Mouse (Mus musculus) limb, embryonic 15.5 days (tissue): Measurements from ENCODE around the gene Nabp1. TPM values are rescaled to one million over a fixed set of nuclear protein-coding genes. Genes with fewer than 3 reads are reported as not detected.

Experiments used
- ATAC-seq: fragments of 200-750 bp; cut with Nextera tagmentation; 2 replicates; pipeline ENCODE4 v1.8.0; 2017; ENCODE audit warnings: low read depth, moderate TSS enrichment; ENCODE audit not compliant: insufficient number of reproducible peaks, low FRiP score, low TSS enrichment
- H3K27ac ChIP-seq: fragments of 300-500 bp; sonication (generic); 2 replicates; pipeline ENCODE4 v1.5.1; 2015; ENCODE audit warnings: moderate library complexity, mild to moderate bottlenecking, inconsistent platforms
- H3K27me3 ChIP-seq: fragments of 300-500 bp; sonication (generic); 2 replicates; pipeline ENCODE4 v1.6.1; 2015; ENCODE audit warnings: inconsistent platforms
- H3K36me3 ChIP-seq: fragments of 300-500 bp; sonication (generic); 2 replicates; pipeline ENCODE4 v1.6.1; 2015; ENCODE audit warnings: inconsistent platforms
- H3K4me1 ChIP-seq: fragments of 300-500 bp; sonication (generic); 2 replicates; pipeline ENCODE4 v1.6.1; 2015; ENCODE audit warnings: inconsistent platforms
- H3K4me2 ChIP-seq: fragments of 300-500 bp; sonication (generic); 2 replicates; pipeline ENCODE4 v1.6.1; 2015; ENCODE audit warnings: mild to moderate bottlenecking, inconsistent platforms
- H3K4me3 ChIP-seq: fragments of 300-500 bp; sonication (generic); 2 replicates; pipeline ENCODE4 v1.5.1; 2015; ENCODE audit warnings: mild to moderate bottlenecking, inconsistent platforms
- H3K9ac ChIP-seq: fragments of 300-500 bp; sonication (generic); 2 replicates; pipeline ENCODE4 v1.6.1; 2015; ENCODE audit warnings: inconsistent platforms
- H3K9me3 ChIP-seq: fragments of 300-500 bp; sonication (generic); 2 replicates; pipeline ENCODE4 v1.6.1; 2016; ENCODE audit warnings: inconsistent platforms
- WGBS: fragments of 180-500 bp; shearing (Covaris S2); methylation state at CpG from one replicate; pipeline ENCODE4 v1.1.7; 2015; 5-methylcytosine and 5-hydroxymethylcytosine counted together
- polyA plus RNA-seq: library from polyadenylated mRNA; unstranded; fragments of >200 nt; fragmentation: Nextera tagmentation; extraction: Ambion mirVana; gene quantifications from 2 replicates; pipeline ENCODE4 v1.2.1, GENCODE M21; 2015

The Nabp1 gene
- polyA plus RNA-seq, 1 experiment from 2014 or later = 12.2 TPM

DNA sequence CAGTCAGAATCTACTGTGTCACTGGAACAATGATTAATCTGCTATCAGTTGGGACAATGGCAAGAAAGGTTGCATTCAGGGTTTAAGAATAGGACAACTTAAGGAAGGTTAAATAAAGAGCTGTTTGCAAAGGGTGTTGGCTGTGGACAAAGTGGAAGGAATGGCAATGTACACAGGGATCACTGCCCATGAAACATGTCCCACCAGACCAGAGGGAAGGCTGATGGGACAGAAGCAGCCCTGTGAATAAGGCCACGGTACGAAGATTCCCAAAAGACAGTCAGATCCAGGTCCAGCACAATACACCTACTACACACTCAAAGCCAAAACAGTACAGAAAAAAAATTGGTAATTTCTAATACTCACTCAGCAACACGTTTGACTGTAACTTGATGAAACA, 30.3 kb upstream of the Nabp1 start:
- Histone ChIP-seq H3K4me2 (no peak overlapping the region), H3K4me3 (no peak overlapping the region), H3K27me3 (no peaks in the 10 kb centered on the region), H3K9ac (no peak overlapping the region), H3K27ac (no peak overlapping the region), H3K9me3 (no peaks in the 10 kb centered on the region), H3K4me1 (no peaks in the 10 kb centered on the region), H3K36me3 (no peaks in the 10 kb centered on the region)
- WGBS = 66% methylated on average over 3 of the region's 3 CpGs
- ATAC-seq = no peak

DNA sequence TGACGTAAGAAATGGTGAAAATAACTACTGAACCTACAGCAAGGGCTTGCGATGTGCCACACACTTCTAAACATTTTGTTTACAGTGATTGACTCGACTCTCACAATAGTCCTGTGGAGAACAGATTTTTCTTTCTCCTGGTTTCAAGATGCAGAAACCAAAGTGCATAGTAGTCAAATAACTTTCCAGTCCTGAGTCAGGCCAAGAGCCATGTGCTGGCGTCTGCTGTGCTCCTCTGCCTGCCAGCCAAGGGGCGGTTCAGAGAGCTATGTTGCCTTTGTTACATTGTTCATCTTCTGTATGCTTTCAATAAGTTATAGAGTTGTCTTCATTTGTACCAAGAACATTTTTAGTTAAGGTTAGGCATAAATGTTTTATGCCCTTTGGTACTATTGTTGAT, 29.2 kb upstream of the Nabp1 start:
- no peaks in the 10 kb centered on the region for H3K9me3 ChIP-seq
- WGBS = 86% methylated on average over 5 of the region's 5 CpGs
- H3K9ac ChIP-seq = no peak overlapping the region
- H3K27ac ChIP-seq = no peak overlapping the region
- H3K4me3 ChIP-seq = no peak overlapping the region
- H3K36me3 ChIP-seq = no peaks in the 10 kb centered on the region
- no peaks in the 10 kb centered on the region for H3K27me3 ChIP-seq
- H3K4me1 ChIP-seq = no peaks in the 10 kb centered on the region
- no peak overlapping the region for H3K4me2 ChIP-seq
- ATAC-seq = no peak

DNA sequence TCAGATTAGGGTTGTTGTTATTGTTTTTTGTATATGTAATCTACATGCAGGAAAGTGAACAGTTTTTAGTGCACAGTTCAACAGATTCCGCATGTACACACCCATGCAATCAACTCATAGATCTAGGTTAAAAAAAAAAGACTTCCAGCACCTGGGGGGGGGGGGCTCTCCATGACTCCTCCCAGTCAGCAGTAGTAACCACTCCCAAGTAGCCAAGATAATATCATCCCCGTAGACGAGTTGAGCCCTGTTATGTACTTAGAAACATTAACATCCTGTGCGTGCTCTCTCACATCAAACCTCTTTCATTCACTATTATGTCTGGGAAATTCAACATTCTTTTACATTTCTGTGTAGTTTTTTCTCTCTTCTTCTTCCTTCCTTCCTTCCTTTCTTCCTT, 28.0 kb upstream of the Nabp1 start:
- Histone ChIP-seq H3K4me2 (no peak overlapping the region), H3K27ac (no peak overlapping the region), H3K27me3 (no peaks in the 10 kb centered on the region), H3K4me3 (no peak overlapping the region), H3K4me1 (no peaks in the 10 kb centered on the region), H3K9ac (no peak overlapping the region), H3K36me3 (no peaks in the 10 kb centered on the region), H3K9me3 (no peaks in the 10 kb centered on the region)
- no peak for ATAC-seq
- 74% methylated on average over 4 of the region's 4 CpGs for WGBS

DNA sequence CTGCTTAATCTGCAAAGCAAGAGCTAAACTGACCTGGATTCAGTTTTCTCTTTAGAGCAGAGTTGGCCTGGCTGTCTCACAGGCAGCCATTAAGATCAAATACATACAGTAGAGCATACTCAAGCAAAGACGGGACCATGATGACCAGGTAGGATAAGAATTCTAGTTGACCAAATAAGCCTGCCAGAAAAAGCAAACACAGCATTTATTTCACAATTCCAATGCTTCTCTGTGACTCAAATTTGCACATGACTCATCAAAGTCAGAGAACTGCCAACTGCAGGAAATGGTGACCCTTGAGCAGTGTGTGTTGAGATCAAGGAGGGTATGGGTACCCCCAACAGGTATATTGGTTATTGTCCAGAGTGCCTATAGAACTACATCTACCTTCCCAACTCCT, 27.4 kb upstream of the Nabp1 start:
- H3K4me3 ChIP-seq = no peak overlapping the region
- no peaks in the 10 kb centered on the region for H3K36me3 ChIP-seq
- 86% methylated on average over 1 of the region's 1 CpGs for WGBS
- H3K4me2 ChIP-seq = no peak overlapping the region
- H3K4me1 ChIP-seq = no peaks in the 10 kb centered on the region
- H3K9me3 ChIP-seq = no peaks in the 10 kb centered on the region
- H3K27ac ChIP-seq = no peak overlapping the region
- H3K9ac ChIP-seq = no peak overlapping the region
- H3K27me3 ChIP-seq = no peaks in the 10 kb centered on the region
- no peak for ATAC-seq

DNA sequence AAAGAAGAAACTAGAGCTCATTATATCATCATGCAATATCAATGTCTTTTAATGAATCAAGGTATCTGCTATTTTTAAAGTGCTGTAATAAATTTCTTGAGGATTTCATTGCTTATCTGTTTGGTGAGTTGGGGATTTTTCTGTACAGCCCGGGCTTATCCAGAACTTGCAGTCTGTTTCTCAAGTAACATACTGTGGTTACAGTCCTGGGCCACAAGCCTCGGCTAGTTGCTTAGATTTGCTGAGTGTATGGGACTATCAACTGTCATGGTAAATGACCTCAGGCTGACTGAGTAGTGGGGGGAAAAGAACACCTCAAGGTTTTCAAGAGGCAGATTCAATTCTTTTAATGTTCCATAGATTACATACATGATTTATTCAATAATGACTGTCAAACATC, 24.8 kb upstream of the Nabp1 start:
- no peak overlapping the region for H3K4me2 ChIP-seq
- no peaks in the 10 kb centered on the region for H3K36me3 ChIP-seq
- H3K9ac ChIP-seq = no peak overlapping the region
- H3K4me1 ChIP-seq = no peaks in the 10 kb centered on the region
- H3K27ac ChIP-seq = no peak overlapping the region
- no peaks in the 10 kb centered on the region for H3K27me3 ChIP-seq
- ATAC-seq = no peak
- no peak overlapping the region for H3K4me3 ChIP-seq
- WGBS = 57% methylated on average over 2 of the region's 2 CpGs
- H3K9me3 ChIP-seq = no peaks in the 10 kb centered on the region

DNA sequence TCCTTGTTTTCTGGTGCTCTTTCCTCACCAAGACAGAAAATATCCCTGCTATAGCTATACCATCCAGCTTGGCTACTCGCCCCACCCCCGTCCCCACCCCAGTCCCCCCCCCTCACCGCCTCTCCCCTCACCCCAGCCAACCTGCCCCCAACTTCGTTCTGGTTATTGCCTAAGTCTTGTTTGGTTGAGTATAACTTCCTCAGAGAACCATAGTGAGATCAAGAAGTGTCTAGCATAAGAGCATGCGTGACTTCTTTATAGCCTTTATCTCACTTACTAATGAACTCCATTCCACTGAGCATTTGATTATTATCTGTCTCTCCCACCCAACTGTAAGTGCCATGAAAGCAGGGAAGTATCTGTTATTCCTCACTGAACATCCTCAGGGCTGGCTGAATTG, 24.1 kb upstream of the Nabp1 start:
- no peak overlapping the region for H3K27ac ChIP-seq
- no peak for ATAC-seq
- no peaks in the 10 kb centered on the region for H3K27me3 ChIP-seq
- no peaks in the 10 kb centered on the region for H3K36me3 ChIP-seq
- H3K4me2 ChIP-seq = no peak overlapping the region
- H3K9me3 ChIP-seq = no peaks in the 10 kb centered on the region
- 77% methylated on average over 5 of the region's 5 CpGs for WGBS
- H3K9ac ChIP-seq = no peak overlapping the region
- no peak overlapping the region for H3K4me3 ChIP-seq
- no peaks in the 10 kb centered on the region for H3K4me1 ChIP-seq

DNA sequence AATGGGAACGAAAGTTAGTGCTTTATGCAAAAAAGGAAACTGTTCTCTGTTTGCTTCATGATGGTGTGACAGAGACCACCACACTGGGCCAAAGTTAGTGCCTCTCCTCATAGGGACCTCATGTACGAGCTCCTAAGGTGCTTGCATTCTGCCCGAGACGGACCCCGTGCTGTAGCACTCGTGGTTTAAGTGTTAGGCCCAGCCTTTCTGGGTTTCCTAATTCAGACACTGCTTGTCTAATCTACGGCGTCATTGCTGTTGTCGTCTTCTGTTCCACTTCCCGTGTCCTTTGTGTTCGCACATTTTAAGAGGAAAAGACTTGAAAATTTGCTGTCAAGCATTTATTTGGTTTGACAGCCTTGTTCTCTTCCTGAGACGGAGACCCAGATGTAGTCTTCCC, 23.0 kb upstream of the Nabp1 start:
- Histone ChIP-seq H3K4me3 (no peak overlapping the region), H3K4me2 (no peak overlapping the region), H3K4me1 (no peaks in the 10 kb centered on the region), H3K27me3 (no peaks in the 10 kb centered on the region), H3K27ac (no peak overlapping the region), H3K36me3 (no peaks in the 10 kb centered on the region), H3K9ac (no peak overlapping the region), H3K9me3 (no peaks in the 10 kb centered on the region)
- ATAC-seq = no peak
- WGBS = 79% methylated on average over 12 of the region's 12 CpGs

DNA sequence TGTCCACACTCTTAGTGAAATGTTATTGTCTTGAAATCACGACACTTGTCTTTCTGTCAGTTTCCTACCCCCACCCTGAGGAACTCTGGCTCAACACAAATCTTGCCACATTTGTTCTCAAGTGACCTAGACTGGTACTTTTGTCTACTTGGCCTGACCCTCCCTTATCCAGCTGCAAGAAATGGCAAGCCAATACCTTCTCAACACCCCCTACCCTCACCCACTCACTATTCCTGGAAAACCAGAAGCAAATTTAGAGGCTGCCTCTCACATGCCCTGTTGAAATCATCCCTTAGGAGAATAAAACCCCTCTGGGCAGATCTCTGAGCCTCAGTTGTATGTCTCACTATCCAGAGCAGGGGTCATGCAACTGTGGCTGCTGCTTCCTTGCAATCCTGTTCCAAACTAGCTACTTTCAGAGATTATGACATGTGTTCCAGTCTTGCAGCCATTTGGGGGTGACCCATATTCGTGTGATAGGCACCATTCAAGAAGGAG, 20.4 kb upstream of the Nabp1 start:
- 69% methylated on average over 2 of the region's 2 CpGs for WGBS
- ATAC-seq = no peak
- H3K4me2 ChIP-seq = no peak overlapping the region
- H3K4me1 ChIP-seq = no peaks in the 10 kb centered on the region
- H3K27me3 ChIP-seq = no peaks in the 10 kb centered on the region
- no peaks in the 10 kb centered on the region for H3K9me3 ChIP-seq
- no peak overlapping the region for H3K9ac ChIP-seq
- no peaks in the 10 kb centered on the region for H3K36me3 ChIP-seq
- H3K4me3 ChIP-seq = no peak overlapping the region
- no peak overlapping the region for H3K27ac ChIP-seq

DNA sequence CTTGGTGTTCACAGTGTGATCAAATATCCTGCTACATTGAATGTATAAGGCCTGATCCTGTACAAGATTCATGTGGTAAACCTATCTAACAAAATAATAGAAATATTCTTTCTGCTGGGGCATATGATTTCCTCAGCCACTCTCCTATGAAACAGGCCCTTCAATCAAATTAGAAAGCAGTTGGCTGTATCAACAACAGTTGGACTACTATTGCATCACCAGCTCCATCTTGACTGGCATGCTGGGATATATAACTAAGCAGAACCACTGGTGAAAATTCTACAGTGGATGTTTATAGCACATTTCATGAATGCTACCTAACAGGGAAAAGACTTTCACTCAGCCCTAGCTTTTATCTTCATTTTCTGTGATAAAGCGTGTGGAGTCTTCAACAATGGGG, 17.9 kb upstream of the Nabp1 start:
- Histone ChIP-seq H3K27ac (no peak overlapping the region), H3K27me3 (no peaks in the 10 kb centered on the region)

DNA sequence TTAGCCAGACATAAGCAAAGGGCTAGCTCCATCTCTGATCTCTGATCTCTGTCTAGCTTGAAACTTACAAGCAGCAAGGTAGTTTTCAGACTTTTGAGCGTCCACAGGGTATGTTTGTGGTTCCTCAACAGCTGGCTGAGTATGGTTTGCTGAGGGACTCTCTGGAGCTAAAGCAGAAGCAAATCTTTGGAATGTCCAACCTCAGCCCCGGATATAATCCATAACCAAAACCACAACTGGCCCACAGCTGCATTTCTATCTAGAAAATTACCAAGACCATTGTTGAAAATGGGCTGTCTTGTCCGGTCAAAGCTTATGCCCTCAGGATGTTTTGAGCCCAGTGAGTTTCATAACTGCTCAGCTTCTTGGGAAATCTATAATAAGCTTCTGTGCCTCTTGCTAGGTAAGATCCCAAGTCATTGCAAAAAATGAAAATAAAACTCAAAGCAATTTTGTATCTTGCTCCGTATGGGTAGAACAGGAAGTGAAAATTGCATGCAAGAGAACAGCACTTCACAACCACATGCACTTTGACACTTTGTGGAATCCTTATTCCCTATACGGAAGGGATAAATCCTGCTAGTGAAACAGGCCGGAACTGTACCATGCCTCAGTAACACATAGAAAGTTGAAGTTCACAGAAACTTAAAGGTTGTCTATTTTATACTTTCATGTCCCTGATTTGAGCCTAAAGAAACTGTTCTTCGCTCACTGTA, 15.5 kb upstream of the Nabp1 start:
- H3K4me1 ChIP-seq = no peaks in the 10 kb centered on the region
- no peak overlapping the region for H3K4me3 ChIP-seq
- H3K4me2 ChIP-seq = no peak overlapping the region
- H3K27ac ChIP-seq = no peak overlapping the region
- H3K9ac ChIP-seq = no peak overlapping the region
- ATAC-seq = no peak
- 73% methylated on average over 7 of the region's 7 CpGs for WGBS
- no peaks in the 10 kb centered on the region for H3K27me3 ChIP-seq
- H3K9me3 ChIP-seq = no peaks in the 10 kb centered on the region
- H3K36me3 ChIP-seq = no peaks in the 10 kb centered on the region

More for the DNA sequence above, 17.9 kb upstream of the Nabp1 start:
- no peak overlapping the region for H3K4me3 ChIP-seq
- ATAC-seq = no peak
- WGBS = 100% methylated on average over 1 of the region's 1 CpGs
- no peaks in the 10 kb centered on the region for H3K36me3 ChIP-seq
- H3K9me3 ChIP-seq = no peaks in the 10 kb centered on the region
- no peaks in the 10 kb centered on the region for H3K4me1 ChIP-seq
- H3K4me2 ChIP-seq = no peak overlapping the region
- H3K9ac ChIP-seq = no peak overlapping the region

DNA sequence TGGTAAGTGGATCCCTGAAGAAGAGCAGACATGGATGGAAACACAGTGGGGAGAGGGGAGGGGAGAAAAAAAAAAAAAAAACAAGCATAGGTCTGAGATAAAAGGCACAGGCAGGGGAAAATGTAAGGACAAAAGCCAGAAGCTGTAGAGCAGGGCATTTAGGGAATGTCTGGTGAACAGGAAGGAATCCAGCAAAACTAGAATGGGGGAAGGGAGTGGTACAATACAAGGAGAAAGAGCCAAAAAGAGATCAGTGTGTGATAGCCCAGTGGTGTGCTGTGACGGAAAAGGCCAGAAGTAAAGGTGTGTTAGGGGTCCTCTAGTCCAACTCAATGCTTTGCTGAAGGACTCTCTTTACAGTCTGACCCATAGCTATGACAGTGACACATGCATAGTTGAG, 8.1 kb upstream of the Nabp1 start:
- no peak overlapping the region for H3K27ac ChIP-seq
- no peaks in the 10 kb centered on the region for H3K4me1 ChIP-seq
- H3K36me3 ChIP-seq = no peaks in the 10 kb centered on the region
- no peak overlapping the region for H3K4me2 ChIP-seq
- no peaks in the 10 kb centered on the region for H3K9me3 ChIP-seq
- H3K27me3 ChIP-seq = no peaks in the 10 kb centered on the region
- no peak overlapping the region for H3K4me3 ChIP-seq
- 69% methylated on average over 1 of the region's 1 CpGs for WGBS
- ATAC-seq = no peak
- no peak overlapping the region for H3K9ac ChIP-seq

DNA sequence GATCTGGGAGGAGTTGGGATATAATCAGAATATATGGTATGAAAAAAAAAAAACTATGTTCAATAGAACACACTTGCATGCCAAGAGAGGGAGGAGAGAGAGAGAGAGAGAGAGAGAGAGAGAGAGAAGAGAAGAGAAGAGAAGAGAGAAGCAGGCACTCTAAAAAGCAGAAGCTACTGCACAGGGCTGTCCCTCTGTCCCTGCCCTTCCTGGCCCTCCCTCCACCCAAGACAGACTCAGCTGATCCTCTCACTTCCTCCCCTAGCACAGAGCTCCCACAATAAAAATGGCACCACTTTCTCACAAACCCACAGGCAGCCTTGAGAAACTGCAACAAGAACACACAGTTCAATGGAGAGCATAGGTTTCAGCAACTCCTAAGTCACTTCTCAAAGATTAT, 2.2 kb upstream of the Nabp1 start:
- Histone ChIP-seq H3K4me2 (no peak overlapping the region), H3K4me1 (no peaks in the 10 kb centered on the region)

DNA sequence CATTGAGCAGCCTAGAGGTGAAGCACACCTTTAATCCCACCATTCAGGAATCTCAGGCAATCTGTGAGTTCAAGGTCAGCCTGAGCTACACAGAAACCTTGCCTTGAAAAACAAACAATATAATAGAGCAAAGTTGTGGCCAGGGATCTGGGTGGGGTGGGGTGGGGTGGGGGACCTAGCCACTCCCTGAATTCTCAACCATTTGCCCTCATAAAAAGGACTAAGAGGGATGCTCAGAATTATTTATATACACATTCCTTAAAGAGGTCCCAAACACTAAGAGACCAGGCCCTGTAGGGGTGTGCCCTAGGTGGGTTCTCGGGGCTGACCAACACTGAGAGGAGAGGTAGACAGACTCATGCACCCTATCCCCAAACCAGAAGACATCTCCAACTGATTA, 1.5 kb upstream of the Nabp1 start:
- Histone ChIP-seq H3K27ac (no peak overlapping the region), H3K4me3 (no peak overlapping the region), H3K9me3 (no peaks in the 10 kb centered on the region), H3K27me3 (no peaks in the 10 kb centered on the region), H3K4me1 (no peaks in the 10 kb centered on the region), H3K36me3 (no peaks in the 10 kb centered on the region), H3K4me2 (no peak overlapping the region), H3K9ac (no peak overlapping the region)
- 83% methylated on average over 1 of the region's 1 CpGs for WGBS
- no peak for ATAC-seq

More for the DNA sequence above, 2.2 kb upstream of the Nabp1 start:
- Histone ChIP-seq H3K27ac (no peak overlapping the region), H3K9me3 (no peaks in the 10 kb centered on the region), H3K9ac (no peak overlapping the region), H3K36me3 (no peaks in the 10 kb centered on the region), H3K27me3 (no peaks in the 10 kb centered on the region), H3K4me3 (no peak overlapping the region)
- no peak for ATAC-seq
